Mouse (Mus musculus) liver, adult 2 months (tissue): ENCODE measurements at regions not wholly inside any gene's neighbourhood (a gene's known extent, or its start where the extent isn't known, plus 50 kb on each side); places are given as distances from the start of the nearest gene placed in this dataset.
A peak's percentile ranks its signal among the peaks of the same experiment; 100 is the strongest.
"Not testable (repeated sequence)": the region's sequence is repeated elsewhere in the genome, so short reads cannot be mapped to it uniquely, and the experiment has no call there.

ENCODE experiments used
- DNase-seq: peaks from one replicate; pipeline ENCODE4 v3.0.0-alpha.2; 2011; ENCODE audit warnings: low read depth, low spot score; ENCODE audit errors: extremely low read depth
- H3K27ac ChIP-seq: fragments of 200-500 bp; replicated peaks from 2 replicates; pipeline ENCODE4 v1.5.1; 2012; ENCODE audit warnings: low read depth, mild to moderate bottlenecking, control low read depth, inconsistent platforms, low read length; ENCODE audit not compliant: insufficient read depth
- H3K27me3 ChIP-seq: fragments of 200-500 bp; 2 replicates; pipeline ENCODE4 v1.6.1; 2012; ENCODE audit warnings: mild to moderate bottlenecking, moderate library complexity, low read length, inconsistent platforms; ENCODE audit not compliant: control insufficient read depth, insufficient read depth
- H3K36me3 ChIP-seq: fragments of 200-500 bp; 2 replicates; pipeline ENCODE4 v1.6.1; 2012; ENCODE audit warnings: low read length, inconsistent platforms; ENCODE audit not compliant: control insufficient read depth, insufficient read depth
- H3K4me1 ChIP-seq: fragments of 200-500 bp; 2 replicates; pipeline ENCODE4 v1.6.1; 2011; ENCODE audit warnings: low read length; ENCODE audit not compliant: control insufficient read depth, insufficient read depth
- H3K4me3 ChIP-seq: fragments of 200-500 bp; 2 replicates; pipeline ENCODE4 v1.5.1; 2011; ENCODE audit warnings: low read depth, mild to moderate bottlenecking, control low read depth, low read length, moderate library complexity; ENCODE audit not compliant: insufficient read depth
- H3K79me2 ChIP-seq: fragments of 200-500 bp; 2 replicates; pipeline ENCODE4 v1.6.1; 2012; ENCODE audit warnings: inconsistent platforms, mild to moderate bottlenecking, low read length, moderate library complexity; ENCODE audit not compliant: control insufficient read depth, insufficient read depth
- H3K9ac ChIP-seq: fragments of 200-500 bp; 2 replicates; pipeline ENCODE4 v1.6.1; 2012; ENCODE audit warnings: low read depth, mild to moderate bottlenecking, control low read depth, inconsistent platforms, low read length
- CTCF ChIP-seq: fragments of 200-500 bp; IDR thresholded peaks from 2 replicates; pipeline ENCODE4 v1.5.1; 2011; ENCODE audit warnings: low read depth, low read length, control low read depth
- POLR2A ChIP-seq: fragments of 200-500 bp; IDR thresholded peaks from 2 replicates; pipeline ENCODE4 v1.6.1; 2011; ENCODE audit warnings: low read length, control low read depth; ENCODE audit not compliant: insufficient read depth; ENCODE audit errors: extremely low read depth
- WGBS: fragments of 180-500 bp; shearing (Covaris S2); methylation state at CpG from one replicate; pipeline ENCODE4 v1.1.7; 2018; 5-methylcytosine and 5-hydroxymethylcytosine counted together

DNA sequence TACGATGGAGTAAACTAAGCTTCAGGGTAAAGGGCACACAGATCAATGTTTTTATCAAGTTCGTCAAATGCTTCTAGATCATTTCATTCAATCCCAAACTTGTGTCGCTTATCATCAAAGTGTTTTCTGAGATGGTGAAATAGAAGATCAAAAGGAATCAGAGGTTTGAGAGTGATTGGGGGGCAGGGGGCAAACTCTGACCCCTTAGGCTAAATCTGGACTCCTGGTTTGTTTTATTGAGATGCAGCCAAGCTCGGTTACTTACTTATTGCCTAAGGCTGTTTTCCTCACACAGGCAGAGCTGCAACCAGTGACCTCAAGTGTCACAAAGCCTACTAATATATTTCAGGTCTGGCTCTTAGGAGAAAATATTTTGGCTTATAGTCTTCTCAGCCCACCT lies 94.3 kb downstream of the Dusp6 start:
- Histone ChIP-seq H3K27ac (peak overlapping the region; percentile 93), H3K4me1 (peaks cover 17% of the 10 kb centered on the region; the same call in 1 of the 2 replicates), H3K9ac (no peak overlapping the region), H3K79me2 (no peaks in the 10 kb centered on the region), H3K36me3 (no peaks in the 10 kb centered on the region), H3K4me3 (no peak overlapping the region), H3K27me3 (no peaks in the 10 kb centered on the region)
- WGBS = 23% methylated on average over 4 of the region's 4 CpGs
- TF ChIP-seq CTCF (no peak), POLR2A (no peak)
- peak; percentile 99 for DNase-seq

DNA sequence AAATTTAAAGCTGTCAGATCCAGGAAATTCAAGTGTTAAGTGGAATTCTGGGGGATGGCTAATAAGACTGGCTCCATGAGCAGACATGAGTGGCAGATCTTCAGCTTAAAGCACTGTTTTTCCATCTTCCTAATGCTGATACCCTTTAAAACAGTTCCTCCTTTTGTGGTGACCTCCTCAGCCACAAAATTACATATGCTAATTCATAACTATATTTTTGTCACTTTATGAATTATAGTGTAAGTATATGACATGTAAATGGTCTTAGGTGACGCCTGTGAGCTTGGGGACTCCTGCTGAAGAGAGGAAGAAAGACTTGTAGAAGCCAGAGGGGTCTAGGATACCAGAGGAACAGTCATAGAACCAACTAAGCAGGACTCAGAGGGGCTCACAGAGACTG lies 95.2 kb downstream of the Dusp6 start:
- no peak overlapping the region for H3K27ac ChIP-seq
- TF ChIP-seq POLR2A = no peak
- no peak for TF ChIP-seq CTCF
- no peaks in the 10 kb centered on the region for H3K27me3 ChIP-seq
- no peak overlapping the region for H3K4me3 ChIP-seq
- H3K79me2 ChIP-seq = no peaks in the 10 kb centered on the region
- H3K9ac ChIP-seq = no peak overlapping the region
- DNase-seq = no peak
- peaks cover 17% of the 10 kb centered on the region; the same call in 1 of the 2 replicates for H3K4me1 ChIP-seq
- WGBS = 91% methylated on average over 1 of the region's 1 CpGs
- H3K36me3 ChIP-seq = no peaks in the 10 kb centered on the region

DNA sequence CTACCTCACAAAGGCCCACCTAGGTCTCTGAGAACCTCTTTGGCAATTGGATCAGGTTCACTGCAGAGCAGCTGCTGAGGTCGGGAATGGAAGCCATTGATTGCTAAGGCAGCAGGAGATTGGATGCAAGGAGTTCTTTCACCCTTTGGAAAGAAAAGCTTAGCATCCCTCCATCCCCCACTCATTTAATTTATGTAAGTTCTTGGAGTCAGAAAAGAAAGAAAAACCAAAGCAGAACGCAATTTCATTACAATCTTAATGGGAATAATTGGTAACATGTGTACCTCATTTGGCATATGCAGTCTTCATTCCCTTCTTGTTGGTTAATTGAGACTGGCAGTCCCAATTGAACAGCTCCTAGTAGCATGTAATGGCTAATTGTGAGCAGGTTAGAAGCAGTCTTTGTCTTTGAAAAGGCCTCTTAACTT lies 96.4 kb downstream of the Dusp6 start:
- Histone ChIP-seq H3K79me2 (no peaks in the 10 kb centered on the region), H3K9ac (no peak overlapping the region), H3K36me3 (no peaks in the 10 kb centered on the region), H3K4me1 (peaks cover 12% of the 10 kb centered on the region; the same call in 1 of the 2 replicates), H3K4me3 (no peak overlapping the region), H3K27me3 (no peaks in the 10 kb centered on the region), H3K27ac (no peak overlapping the region)
- WGBS = 84% methylated on average over 2 of the region's 2 CpGs
- TF ChIP-seq CTCF (no peak), POLR2A (no peak)
- DNase-seq = no peak

DNA sequence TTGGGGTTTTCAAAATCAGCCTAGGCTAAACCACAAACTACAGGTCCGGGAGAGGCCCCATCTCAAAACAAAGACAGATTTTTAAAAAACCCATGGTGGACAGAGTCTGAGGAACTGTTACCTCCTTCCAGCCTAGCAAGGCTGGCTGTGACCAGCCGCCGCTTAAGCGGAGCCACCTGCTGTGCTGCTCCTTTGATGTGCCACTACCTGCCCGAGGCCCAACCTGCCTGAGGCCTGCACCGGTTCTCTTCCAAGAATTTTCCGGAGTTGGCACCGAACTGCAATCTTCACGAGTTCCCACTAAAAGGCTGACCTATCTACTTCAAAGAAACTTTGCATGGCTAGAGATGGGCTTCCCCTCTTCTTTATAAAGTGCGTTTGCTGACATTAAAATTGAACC lies 97.6 kb downstream of the Dusp6 start:
- H3K4me1 ChIP-seq, H3K36me3 ChIP-seq, H3K9ac ChIP-seq, H3K79me2 ChIP-seq, H3K4me3 ChIP-seq, H3K27ac ChIP-seq, DNase-seq, H3K27me3 ChIP-seq: not testable (repeated sequence)
- WGBS = 81% methylated on average over 10 of the region's 10 CpGs

DNA sequence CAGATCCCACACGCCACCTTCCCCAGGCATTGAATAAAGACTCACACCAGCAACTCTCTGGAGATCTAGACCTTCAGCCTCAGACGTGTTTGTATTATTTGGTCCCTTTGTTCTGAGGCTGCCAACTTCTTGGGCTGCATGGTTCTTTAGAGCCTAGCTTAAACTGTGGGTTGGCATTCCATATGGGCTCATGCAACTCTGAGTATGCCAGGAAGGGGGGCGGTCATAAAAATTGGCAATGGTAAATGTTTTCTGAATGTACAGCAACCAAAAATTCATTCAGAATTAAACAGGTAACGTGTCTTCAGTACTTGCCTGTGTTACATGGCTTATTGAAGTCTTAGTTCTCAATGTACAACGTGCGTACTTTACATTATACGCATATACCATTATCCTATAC lies 103.1 kb downstream of the Dusp6 start:
- no peak for TF ChIP-seq CTCF
- no peak for TF ChIP-seq POLR2A
- DNase-seq = no peak
- Histone ChIP-seq H3K36me3 (no peaks in the 10 kb centered on the region), H3K79me2 (no peaks in the 10 kb centered on the region), H3K4me3 (no peak overlapping the region), H3K4me1 (no peaks in the 10 kb centered on the region), H3K9ac (no peak overlapping the region), H3K27me3 (no peaks in the 10 kb centered on the region), H3K27ac (no peak overlapping the region)
- WGBS = 96% methylated on average over 7 of the region's 7 CpGs

DNA sequence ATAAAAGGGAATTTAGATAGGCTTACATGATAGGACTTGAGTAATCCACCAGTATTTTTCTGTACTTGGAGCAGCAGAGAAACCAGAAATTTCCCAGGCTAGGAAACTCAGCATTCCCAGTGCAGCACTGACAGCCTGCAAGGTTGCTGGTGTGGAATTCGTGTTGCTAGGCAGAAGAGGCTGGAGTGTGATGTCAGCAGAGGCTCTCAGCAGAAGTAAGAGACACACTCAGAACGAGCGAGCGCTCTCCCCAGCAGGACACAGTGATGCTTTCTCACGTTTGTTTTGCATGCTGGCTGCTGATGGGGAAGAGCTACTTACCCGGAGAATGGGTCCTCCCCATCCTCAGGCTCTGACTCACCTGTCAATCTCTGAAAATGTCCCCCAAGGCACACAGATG lies 104.7 kb downstream of the Dusp6 start:
- TF ChIP-seq CTCF (no peak), POLR2A (no peak)
- H3K9ac ChIP-seq = no peak overlapping the region
- no peaks in the 10 kb centered on the region for H3K4me1 ChIP-seq
- no peaks in the 10 kb centered on the region for H3K36me3 ChIP-seq
- H3K4me3 ChIP-seq = no peak overlapping the region
- H3K27me3 ChIP-seq = no peaks in the 10 kb centered on the region
- H3K27ac ChIP-seq = no peak overlapping the region
- WGBS = 74% methylated on average over 6 of the region's 6 CpGs
- DNase-seq = no peak
- no peaks in the 10 kb centered on the region for H3K79me2 ChIP-seq

DNA sequence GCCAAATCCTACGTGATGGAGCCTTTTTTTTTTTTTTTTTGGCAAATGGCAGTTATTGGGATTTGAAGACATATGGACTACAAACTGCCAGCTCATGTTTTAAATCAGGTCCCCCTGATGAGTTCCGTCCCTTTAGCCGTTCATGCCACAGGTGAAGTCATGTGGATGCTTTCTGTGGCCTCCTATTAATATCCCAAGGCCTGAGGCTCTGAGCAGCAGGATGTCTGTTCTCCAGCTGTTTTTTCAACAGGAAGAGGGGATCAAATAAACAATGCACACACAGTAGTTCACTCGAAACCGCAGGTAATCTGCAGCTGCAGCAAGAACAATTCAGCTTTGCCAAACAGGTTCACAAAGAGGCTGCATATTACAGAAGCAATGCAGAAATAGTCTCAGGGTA lies 112.1 kb downstream of the Dusp6 start:
- TF ChIP-seq POLR2A = no peak
- TF ChIP-seq CTCF = no peak
- H3K4me3 ChIP-seq = no peak overlapping the region
- no peaks in the 10 kb centered on the region for H3K79me2 ChIP-seq
- WGBS = 81% methylated on average over 5 of the region's 5 CpGs
- H3K27me3 ChIP-seq = no peaks in the 10 kb centered on the region
- H3K36me3 ChIP-seq = no peaks in the 10 kb centered on the region
- no peak overlapping the region for H3K9ac ChIP-seq
- no peak for DNase-seq
- no peaks in the 10 kb centered on the region for H3K4me1 ChIP-seq
- H3K27ac ChIP-seq = no peak overlapping the region
